ENCODE assay signal across 8 mouse cellular contexts in genomic region chr9:21244428-21245112, GRCm38 (mm10). TPM values are rescaled to one million over a fixed set of nuclear protein-coding genes. Genes with fewer than 3 reads are reported as not detected.
A peak's percentile ranks its signal among the peaks of the same experiment; 100 is the strongest.
DNase-seq lines count a peak whose midpoint lies in the region; ATAC-seq lines count a peak whose summit lies in the region.

No protein-coding gene starts in this region.

- peak overlapping the region; percentile 92 for H3K4me2 ChIP-seq in embryonic facial prominence, embryonic 13.5 days
- peak overlapping the region; percentile 73 for H3K4me2 ChIP-seq in intestine, embryonic 14.5 days (ENCODE audit: low read length)
- peak overlapping the region; percentile 65 for H3K4me2 ChIP-seq in midbrain, embryonic 13.5 days (replicated peaks)

- no peaks in the 10 kb centered on the region for H3K9me3 ChIP-seq in embryonic facial prominence, embryonic 13.5 days
- H3K9me3 ChIP-seq in intestine, embryonic 14.5 days (ENCODE audit: control insufficient read depth, low read length), result no peaks in the 10 kb centered on the region
- no peaks in the 10 kb centered on the region for H3K9me3 ChIP-seq in midbrain, embryonic 13.5 days

- DNase-seq in left cerebral cortex, adult 18-20 months (ENCODE audit: low spot score in 2 of 2), result peak; percentile 53 to 67
- DNase-seq in left cerebral cortex, adult 8-10 months (ENCODE audit: low spot score in 2 of 2), result no peak
- peak; percentile 87 for DNase-seq in brain, adult 2 months (ENCODE audit: low read depth, low spot score)
- peak; percentile 78 for DNase-seq in intestine, embryonic 14.5 days (ENCODE audit: low spot score)
- DNase-seq in gastrocnemius, postnatal 36 days, result no peak
- no peak for DNase-seq in urinary bladder, postnatal 36 days (ENCODE audit: low spot score in 2 of 2)

- under 1% methylated on average over 72 of the region's 72 CpGs for WGBS in embryonic facial prominence, embryonic 13.5 days
- WGBS in intestine, embryonic 14.5 days, result 1% methylated on average over 72 of the region's 72 CpGs
- under 1% methylated on average over 72 of the region's 72 CpGs for WGBS in midbrain, embryonic 13.5 days

- H3K27ac ChIP-seq in embryonic facial prominence, embryonic 13.5 days, result no peak overlapping the region
- H3K27ac ChIP-seq in intestine, embryonic 14.5 days (ENCODE audit: low read depth), result no peak overlapping the region
- peak overlapping the region; percentile 7 for H3K27ac ChIP-seq in midbrain, embryonic 13.5 days

- H3K9ac ChIP-seq in embryonic facial prominence, embryonic 13.5 days, result peak overlapping the region; percentile 67
- peak overlapping the region; percentile 18; the same call in 1 of the 2 replicates for H3K9ac ChIP-seq in intestine, embryonic 14.5 days (ENCODE audit: low read length)
- peak overlapping the region; percentile 56 for H3K9ac ChIP-seq in midbrain, embryonic 13.5 days (replicated peaks)

- ATAC-seq in embryonic facial prominence, embryonic 13.5 days (ENCODE audit: insufficient number of reproducible peaks, insufficient read depth, low FRiP score, low TSS enrichment, low read depth), result no peak
- ATAC-seq in intestine, embryonic 14.5 days (replicated peaks; ENCODE audit: low FRiP score, low TSS enrichment, low read depth), result no peak; the same call in 1 of the 2 replicates
- peak; percentile 65 for ATAC-seq in midbrain, embryonic 13.5 days

- no peaks in the 10 kb centered on the region for H3K36me3 ChIP-seq in embryonic facial prominence, embryonic 13.5 days
- no peaks in the 10 kb centered on the region for H3K36me3 ChIP-seq in intestine, embryonic 14.5 days (ENCODE audit: control insufficient read depth, insufficient read depth, low read length)
- no peaks in the 10 kb centered on the region for H3K36me3 ChIP-seq in midbrain, embryonic 13.5 days

- H3K4me3 ChIP-seq in embryonic facial prominence, embryonic 13.5 days, result peak overlapping the region; percentile 50
- peak overlapping the region; percentile 40 for H3K4me3 ChIP-seq in intestine, embryonic 14.5 days (ENCODE audit: low read depth, low read length)
- H3K4me3 ChIP-seq in midbrain, embryonic 13.5 days (replicated peaks), result peak overlapping the region; percentile 45

- intact Hi-C loops in gastrocnemius, postnatal 36 days (cut with DNase I), result no loop called here

- H3K4me1 ChIP-seq in embryonic facial prominence, embryonic 13.5 days, result peaks cover 33% of the 10 kb centered on the region
- H3K4me1 ChIP-seq in intestine, embryonic 14.5 days (replicated peaks; ENCODE audit: control insufficient read depth, insufficient read depth, low read length), result peaks cover 12% of the 10 kb centered on the region
- peaks cover 23% of the 10 kb centered on the region for H3K4me1 ChIP-seq in midbrain, embryonic 13.5 days (replicated peaks)

- H3K27me3 ChIP-seq in embryonic facial prominence, embryonic 13.5 days, result peaks cover 84% of the 10 kb centered on the region
- peaks cover 66% of the 10 kb centered on the region for H3K27me3 ChIP-seq in intestine, embryonic 14.5 days (replicated peaks; ENCODE audit: control insufficient read depth, insufficient read depth, low read length)
- peaks cover 88% of the 10 kb centered on the region for H3K27me3 ChIP-seq in midbrain, embryonic 13.5 days

RNA-seq across cellular contexts. Expression of gene S1pr5, which starts 3.7 kb away (rescaled TPM):
- total RNA-seq in left cerebral cortex, adult 18-20 months (2021), result 10 to 100 TPM in 1 of 2 experiments, 1 to 10 TPM in 1; 9.7 to 10.7 TPM
- 10 to 100 TPM; 14.8 to 20.5 (median 16.8) TPM for total RNA-seq in left cerebral cortex, adult 8-10 months (2022)
- polyA plus RNA-seq in embryonic facial prominence, embryonic 13.5 days (2015; fragmentation: Nextera tagmentation; extraction: Ambion mirVana), result 0.21 and 0.58 TPM in 2 replicates
- polyA plus RNA-seq in intestine, embryonic 14.5 days (2014; fragmentation: Nextera tagmentation; extraction: Ambion mirVana), result 0.07 and 0.13 TPM in 2 replicates
- polyA plus RNA-seq in midbrain, embryonic 13.5 days (2015; fragmentation: Nextera tagmentation; extraction: Ambion mirVana), result 1.1 and 1.6 TPM in 2 replicates
- total RNA-seq in gastrocnemius, postnatal 36 days (2021), result under 1 TPM in 1 of 2 experiments, not detected in 1; 0.12 TPM

RNA-seq across cellular contexts. Expression of gene Keap1, which starts 5.4 kb away (rescaled TPM):
- 10 to 100 TPM; 53.4 to 58.0 TPM for total RNA-seq in left cerebral cortex, adult 18-20 months (2021)
- 10 to 100 TPM; 57.8 to 68.8 (median 59.9) TPM for total RNA-seq in left cerebral cortex, adult 8-10 months (2022)
- polyA plus RNA-seq in embryonic facial prominence, embryonic 13.5 days (2015; fragmentation: Nextera tagmentation; extraction: Ambion mirVana), result 65.2 and 70.7 TPM in 2 replicates
- 41.0 and 43.0 TPM in 2 replicates for polyA plus RNA-seq in intestine, embryonic 14.5 days (2014; fragmentation: Nextera tagmentation; extraction: Ambion mirVana)
- polyA plus RNA-seq in midbrain, embryonic 13.5 days (2015; fragmentation: Nextera tagmentation; extraction: Ambion mirVana), result 58.6 and 61.9 TPM in 2 replicates
- 10 to 100 TPM; 56.5 to 58.3 TPM for total RNA-seq in gastrocnemius, postnatal 36 days (2021)

RNA-seq across cellular contexts. Expression of gene Atg4d, which starts 20.5 kb away (rescaled TPM):
- total RNA-seq in left cerebral cortex, adult 18-20 months (2021), result 10 to 100 TPM; 46.4 to 49.9 TPM
- 10 to 100 TPM; 35.3 to 48.7 (median 39.7) TPM for total RNA-seq in left cerebral cortex, adult 8-10 months (2022)
- 33.3 and 35.4 TPM in 2 replicates for polyA plus RNA-seq in embryonic facial prominence, embryonic 13.5 days (2015; fragmentation: Nextera tagmentation; extraction: Ambion mirVana)
- polyA plus RNA-seq in intestine, embryonic 14.5 days (2014; fragmentation: Nextera tagmentation; extraction: Ambion mirVana), result 42.6 and 45.4 TPM in 2 replicates
- polyA plus RNA-seq in midbrain, embryonic 13.5 days (2015; fragmentation: Nextera tagmentation; extraction: Ambion mirVana), result 55.3 and 57.8 TPM in 2 replicates
- total RNA-seq in gastrocnemius, postnatal 36 days (2021), result 10 to 100 TPM; 62.0 to 65.7 TPM

RNA-seq across cellular contexts. Expression of gene Kri1, which starts 43.2 kb away (rescaled TPM):
- total RNA-seq in left cerebral cortex, adult 18-20 months (2021), result 10 to 100 TPM; 36.8 to 38.5 TPM
- total RNA-seq in left cerebral cortex, adult 8-10 months (2022), result 10 to 100 TPM; 33.5 to 43.4 (median 39.4) TPM
- polyA plus RNA-seq in embryonic facial prominence, embryonic 13.5 days (2015; fragmentation: Nextera tagmentation; extraction: Ambion mirVana), result 16.8 and 19.2 TPM in 2 replicates
- polyA plus RNA-seq in intestine, embryonic 14.5 days (2014; fragmentation: Nextera tagmentation; extraction: Ambion mirVana), result 12.8 TPM in 2 replicates
- polyA plus RNA-seq in midbrain, embryonic 13.5 days (2015; fragmentation: Nextera tagmentation; extraction: Ambion mirVana), result 20.3 and 21.6 TPM in 2 replicates
- total RNA-seq in gastrocnemius, postnatal 36 days (2021), result 10 to 100 TPM in 1 of 2 experiments, 1 to 10 TPM in 1; 9.1 to 11.6 TPM

RNA-seq across cellular contexts. Expression of gene Cdkn2d, which starts 46.6 kb away (rescaled TPM):
- total RNA-seq in left cerebral cortex, adult 18-20 months (2021), result 10 to 100 TPM; 52.9 to 61.6 TPM
- 10 to 100 TPM; 53.5 to 63.9 (median 58.8) TPM for total RNA-seq in left cerebral cortex, adult 8-10 months (2022)
- polyA plus RNA-seq in embryonic facial prominence, embryonic 13.5 days (2015; fragmentation: Nextera tagmentation; extraction: Ambion mirVana), result 52.1 and 56.2 TPM in 2 replicates
- 43.7 and 44.8 TPM in 2 replicates for polyA plus RNA-seq in intestine, embryonic 14.5 days (2014; fragmentation: Nextera tagmentation; extraction: Ambion mirVana)
- polyA plus RNA-seq in midbrain, embryonic 13.5 days (2015; fragmentation: Nextera tagmentation; extraction: Ambion mirVana), result 79.6 and 81.3 TPM in 2 replicates
- 10 to 100 TPM in 1 of 2 experiments, 1 to 10 TPM in 1; 8.4 to 10.1 TPM for total RNA-seq in gastrocnemius, postnatal 36 days (2021)

Comparison
In these comparisons a context has a peak if more than half of its experiments do, and no peak if none do; other contexts are left out.
1. DNase-seq: peak in left cerebral cortex, adult 18-20 months (2 of 2), brain, adult 2 months (single experiment) and intestine, embryonic 14.5 days (single experiment); none in left cerebral cortex, adult 8-10 months (0 of 2), gastrocnemius, postnatal 36 days (0 of 2) and urinary bladder, postnatal 36 days (0 of 2).
2. RNA of gene S1pr5, which starts 3.7 kb away (total RNA-seq): 14.8 to 20.5 TPM in left cerebral cortex, adult 8-10 months and 9.7 to 10.7 TPM in left cerebral cortex, adult 18-20 months; 0.12 TPM in gastrocnemius, postnatal 36 days; every median in the first group is over 4 times any median in the second.
3. Peak in every context shown above with its lines, with median percentiles within 50 percentile points of each other: H3K4me2 ChIP-seq, H3K4me3 ChIP-seq and H3K9ac ChIP-seq.